Mouse (Mus musculus) liver, postnatal 0 days (tissue): ENCODE data around the gene Plcd3. TPM values are rescaled to one million over a fixed set of nuclear protein-coding genes. Genes with fewer than 3 reads are reported as not detected.
A peak's percentile ranks its signal among the peaks of the same experiment; 100 is the strongest.

ENCODE experiments used
- ATAC-seq: fragments of 200-750 bp; cut with Nextera tagmentation; 2 replicates; pipeline ENCODE4 v1.8.0; 2017; ENCODE audit warnings: mild to moderate bottlenecking, moderate library complexity
- DNase-seq: peaks from one replicate; pipeline ENCODE4 v3.0.0-alpha.2; 2016
- H3K27ac ChIP-seq: fragments of 300-500 bp; sonication (generic); 2 replicates; pipeline ENCODE4 v1.5.1; 2014; ENCODE audit warnings: antibody characterized with exemption, moderate library complexity, mild to moderate bottlenecking, low read depth
- H3K27me3 ChIP-seq: fragments of 300-500 bp; sonication (generic); 2 replicates; pipeline ENCODE4 v1.6.1; 2014; ENCODE audit warnings: low read length, control low read depth, mixed read lengths; ENCODE audit not compliant: insufficient read depth
- H3K36me3 ChIP-seq: fragments of 300-500 bp; sonication (generic); replicated peaks from 2 replicates; pipeline ENCODE4 v1.6.1; 2014; ENCODE audit warnings: mild to moderate bottlenecking, control low read depth, low read length, moderate library complexity, mixed read lengths; ENCODE audit not compliant: insufficient read depth
- H3K4me1 ChIP-seq: fragments of 300-500 bp; sonication (generic); 2 replicates; pipeline ENCODE4 v1.6.1; 2014; ENCODE audit warnings: antibody characterized with exemption, mild to moderate bottlenecking, control low read depth; ENCODE audit not compliant: insufficient read depth
- H3K4me2 ChIP-seq: fragments of 300-500 bp; sonication (generic); 2 replicates; pipeline ENCODE4 v1.6.1; 2014; ENCODE audit warnings: low read depth, mild to moderate bottlenecking, low read length, moderate library complexity, mixed read lengths
- H3K4me3 ChIP-seq: fragments of 300-500 bp; sonication (generic); 2 replicates; pipeline ENCODE4 v1.5.1; 2014; ENCODE audit warnings: low read depth, low read length
- H3K9ac ChIP-seq: fragments of 300-500 bp; sonication (generic); replicated peaks from 2 replicates; pipeline ENCODE4 v1.6.1; 2014; ENCODE audit warnings: mild to moderate bottlenecking, moderate library complexity
- H3K9me3 ChIP-seq: fragments of 300-500 bp; sonication (generic); 2 replicates; pipeline ENCODE4 v1.6.1; 2016; ENCODE audit warnings: mild to moderate bottlenecking, control low read depth, low read length, mixed read lengths
- CTCF ChIP-seq: sonication (generic); IDR thresholded peaks from 2 replicates; pipeline ENCODE4 v1.5.1; 2016; ENCODE audit warnings: antibody characterized with exemption, low read depth
- EP300 ChIP-seq: IDR thresholded peaks from 2 replicates; pipeline ENCODE4 v1.6.1; 2016; ENCODE audit warnings: antibody characterized with exemption, low read depth, mild to moderate bottlenecking
- WGBS: fragments of 180-500 bp; shearing (Covaris S2); extraction: QIAGEN DNeasy Blood & Tissue Kit; methylation state at CpG from one replicate; pipeline ENCODE4 v1.1.7; 2014; ENCODE audit not compliant: insufficient replicate concordance; 5-methylcytosine and 5-hydroxymethylcytosine counted together
- polyA plus RNA-seq: library from polyadenylated mRNA; unstranded; fragments of >200 nt; fragmentation: Nextera tagmentation; extraction: Ambion mirVana; gene quantifications from 2 replicates; pipeline ENCODE4 v1.2.1, GENCODE M21; 2015

Gene Plcd3
- 0.82 and 0.85 TPM in 2 replicates for polyA plus RNA-seq

DNA sequence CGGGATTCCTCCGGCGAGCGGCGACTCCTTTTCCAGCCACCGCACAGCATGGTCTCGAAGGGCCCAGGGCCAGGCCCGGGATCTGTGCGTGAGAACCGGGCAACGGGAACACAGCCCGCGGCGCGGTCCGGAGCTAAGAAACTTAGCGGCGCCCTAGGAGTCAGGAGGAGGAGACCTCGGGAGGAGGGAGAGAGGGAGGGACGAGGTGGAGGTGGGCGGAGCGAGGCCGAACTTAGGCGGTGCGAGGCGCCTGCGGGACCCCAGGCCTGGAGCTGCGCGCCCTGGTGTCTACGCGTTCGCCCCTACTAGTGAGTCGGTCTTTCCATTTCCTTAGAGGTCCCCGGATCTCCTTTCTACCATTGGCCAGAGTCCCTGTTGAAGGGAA is at the start of gene Plcd3, which contains the start of gene Acbd4:
Plcd3 (minus strand) TSS at position 178 of the 385 bp plus-strand sequence.
Acbd4 (plus strand) TSS at position 202 of the 385 bp plus-strand sequence.
- H3K27ac ChIP-seq, result no peak within 1 kb of the TSS
- peaks cover 49% of the 10 kb centered on the region for H3K4me1 ChIP-seq
- WGBS, result under 1% methylated on average over 34 of the region's 34 CpGs

DNA sequence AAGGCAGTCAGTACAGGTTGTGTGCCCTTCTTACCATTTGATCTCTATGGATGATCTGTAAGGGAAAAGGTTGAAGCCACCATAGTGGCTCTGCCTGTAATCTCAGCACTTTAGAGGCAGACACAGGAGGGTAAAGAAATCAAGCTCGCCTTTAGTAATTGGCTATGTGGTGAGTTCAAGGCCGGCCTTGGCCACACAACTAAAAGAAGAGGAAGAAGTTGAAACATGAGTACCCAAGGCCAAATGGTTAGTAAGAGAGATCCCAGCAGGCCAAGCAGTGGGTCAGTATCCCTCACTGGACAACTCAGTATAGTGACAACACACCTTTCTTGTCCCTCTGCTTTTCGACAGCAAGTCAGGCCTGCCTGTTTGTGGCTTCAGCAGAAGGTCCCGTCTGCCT is 48.3 kb upstream of the Plcd3 start:
- ATAC-seq (no peak), DNase-seq (no peak)
- H3K4me1 ChIP-seq, result peaks cover 8% of the 10 kb centered on the region
- no peak for TF ChIP-seq CTCF
- TF ChIP-seq EP300, result no peak
- H3K9me3 ChIP-seq, result no peaks in the 10 kb centered on the region
- H3K27me3 ChIP-seq, result no peaks in the 10 kb centered on the region
- H3K4me3 ChIP-seq, result no peak overlapping the region
- H3K27ac ChIP-seq, result no peak overlapping the region
- H3K9ac ChIP-seq, result no peak overlapping the region
- no peak overlapping the region for H3K4me2 ChIP-seq
- whole genome bisulfite sequencing, result 81% methylated on average over 4 of the region's 4 CpGs
- H3K36me3 ChIP-seq, result no peaks in the 10 kb centered on the region

More for the DNA sequence above, at the start of gene Plcd3, which contains the start of gene Acbd4:
- peaks cover 20% of the 10 kb centered on the region for H3K27me3 ChIP-seq
- H3K4me3 ChIP-seq, result peak within 1 kb of the TSS; percentile 57
- TF ChIP-seq CTCF (no peak), EP300 (no peak)
- H3K36me3 ChIP-seq, result 0 out of 2 replicates have a peak, but pooled peaks cover 5% of the 10 kb centered on the region
- ATAC-seq (no peak), DNase-seq (peak; percentile 69)
- peak within 1 kb of the TSS; percentile 86 for H3K4me2 ChIP-seq
- H3K9me3 ChIP-seq, result no peaks in the 10 kb centered on the region
- H3K9ac ChIP-seq, result peak within 1 kb of the TSS; percentile 50

DNA sequence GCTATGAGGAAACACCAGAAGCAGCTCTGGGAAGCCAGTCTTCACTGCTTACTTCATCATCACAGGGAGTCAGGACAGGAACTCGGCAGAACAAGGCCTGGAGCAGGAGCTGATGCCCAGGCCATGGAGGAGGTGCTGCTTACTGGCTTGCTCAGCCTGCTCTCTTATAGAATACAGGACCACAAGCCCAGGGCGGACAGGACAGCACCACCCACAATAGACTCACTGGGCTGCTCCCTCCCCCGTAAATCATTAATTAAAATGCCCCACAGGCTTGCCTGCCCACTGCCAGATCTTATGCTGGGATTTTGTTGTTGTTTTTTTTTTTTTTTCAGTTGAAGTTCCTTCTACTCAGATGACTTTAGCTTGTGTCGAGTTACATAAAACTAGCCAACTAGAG is 46.3 kb upstream of the Plcd3 start:
- ATAC-seq (no peak), DNase-seq (no peak)
- H3K36me3 ChIP-seq, result no peaks in the 10 kb centered on the region
- H3K4me3 ChIP-seq, result no peak overlapping the region
- H3K9ac ChIP-seq, result no peak overlapping the region
- H3K9me3 ChIP-seq, result no peaks in the 10 kb centered on the region
- H3K4me2 ChIP-seq, result no peak overlapping the region
- no peaks in the 10 kb centered on the region for H3K27me3 ChIP-seq
- H3K27ac ChIP-seq, result peak overlapping the region; percentile 64
- TF ChIP-seq EP300 (no peak), CTCF (no peak)
- peaks cover 15% of the 10 kb centered on the region for H3K4me1 ChIP-seq
- 53% methylated on average over 4 of the region's 4 CpGs for WGBS

DNA sequence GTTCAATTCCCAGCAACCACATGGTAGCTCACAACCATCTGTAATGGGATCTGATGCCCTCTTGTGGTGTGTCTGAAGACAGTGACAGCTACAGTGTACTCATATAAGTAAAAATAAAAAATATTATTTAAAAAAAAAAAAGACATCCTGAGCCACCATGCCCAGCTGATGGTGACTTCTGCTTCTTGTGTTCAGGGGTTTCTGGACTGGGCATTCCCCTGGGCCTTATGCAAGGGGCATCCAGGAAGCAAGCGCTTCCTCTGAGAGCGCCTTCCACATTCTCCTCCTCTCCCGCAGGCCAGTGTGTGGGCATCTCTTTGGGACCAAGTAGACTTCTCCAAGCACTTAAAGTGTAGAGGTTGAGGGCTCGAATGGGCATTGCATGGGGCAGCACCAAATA is 44.9 kb upstream of the Plcd3 start:
- no peak for TF ChIP-seq EP300
- TF ChIP-seq CTCF, result no peak
- H3K27ac ChIP-seq, result no peak overlapping the region
- no peaks in the 10 kb centered on the region for H3K9me3 ChIP-seq
- H3K4me2 ChIP-seq, result no peak overlapping the region
- peaks cover 23% of the 10 kb centered on the region for H3K4me1 ChIP-seq
- H3K36me3 ChIP-seq, result no peaks in the 10 kb centered on the region
- H3K27me3 ChIP-seq, result no peaks in the 10 kb centered on the region
- DNase-seq (no peak), ATAC-seq (no peak)
- no peak overlapping the region for H3K4me3 ChIP-seq
- H3K9ac ChIP-seq, result no peak overlapping the region
- WGBS, result 66% methylated on average over 4 of the region's 4 CpGs

DNA sequence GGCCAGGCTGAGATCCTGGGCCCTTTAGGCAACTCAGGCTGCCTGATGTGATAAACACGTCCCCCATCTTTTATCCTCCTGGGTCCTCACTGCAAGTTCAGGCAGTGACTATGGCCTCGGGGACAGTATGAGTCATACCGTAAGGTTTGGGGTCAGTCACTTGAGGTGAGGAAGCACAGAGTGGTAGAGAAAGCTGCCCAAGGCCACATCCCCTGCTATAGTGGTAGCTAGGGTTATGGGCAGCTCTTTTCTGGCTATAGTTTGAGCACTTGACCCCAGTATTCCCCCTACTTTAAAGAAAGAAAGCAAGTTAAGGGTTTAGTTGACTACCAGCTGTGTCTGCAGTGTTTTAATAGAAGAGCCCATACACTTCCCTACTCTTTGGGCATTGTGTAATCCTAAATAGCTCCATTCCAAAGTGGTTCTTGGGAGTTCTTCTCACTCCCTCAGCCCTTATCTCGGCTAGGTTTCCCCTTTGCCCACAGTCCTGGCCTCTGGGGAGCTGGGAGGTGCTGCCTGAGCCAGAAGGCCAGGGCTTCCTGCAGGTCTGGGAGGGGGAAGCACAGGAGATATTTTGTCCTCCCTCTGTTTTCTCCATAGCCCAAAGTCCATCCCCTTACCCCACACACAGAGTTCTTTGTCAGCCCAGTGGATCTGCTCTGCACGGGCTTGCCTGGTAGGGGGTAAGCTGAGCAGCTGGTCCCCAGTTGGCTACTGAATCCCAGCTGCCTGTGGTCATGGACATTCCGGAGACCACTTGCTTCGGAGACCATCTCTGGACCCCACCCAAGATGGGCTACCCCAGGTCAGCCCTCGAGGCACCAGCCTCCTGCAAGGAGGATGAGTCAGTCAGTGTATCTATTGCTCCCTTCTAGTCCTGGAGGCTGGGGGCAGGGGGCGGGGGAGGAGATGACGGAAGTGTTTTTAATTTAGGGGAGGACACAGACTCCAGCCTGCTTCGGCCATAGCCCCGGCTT is 43.1 kb upstream of the Plcd3 start:
- H3K4me3 ChIP-seq, result no peak overlapping the region
- 49% methylated on average over 12 of the region's 12 CpGs for WGBS
- peak; percentile 20; the same call in 1 of the 2 replicates for ATAC-seq
- H3K9ac ChIP-seq, result no peak overlapping the region
- no peak for TF ChIP-seq CTCF
- no peak for TF ChIP-seq EP300
- no peak overlapping the region for H3K4me2 ChIP-seq
- no peaks in the 10 kb centered on the region for H3K27me3 ChIP-seq
- H3K9me3 ChIP-seq, result no peaks in the 10 kb centered on the region
- H3K27ac ChIP-seq, result peak overlapping the region; percentile 39; the same call in 1 of the 2 replicates
- H3K4me1 ChIP-seq, result peaks cover 24% of the 10 kb centered on the region
- no peak for DNase-seq
- H3K36me3 ChIP-seq, result no peaks in the 10 kb centered on the region

DNA sequence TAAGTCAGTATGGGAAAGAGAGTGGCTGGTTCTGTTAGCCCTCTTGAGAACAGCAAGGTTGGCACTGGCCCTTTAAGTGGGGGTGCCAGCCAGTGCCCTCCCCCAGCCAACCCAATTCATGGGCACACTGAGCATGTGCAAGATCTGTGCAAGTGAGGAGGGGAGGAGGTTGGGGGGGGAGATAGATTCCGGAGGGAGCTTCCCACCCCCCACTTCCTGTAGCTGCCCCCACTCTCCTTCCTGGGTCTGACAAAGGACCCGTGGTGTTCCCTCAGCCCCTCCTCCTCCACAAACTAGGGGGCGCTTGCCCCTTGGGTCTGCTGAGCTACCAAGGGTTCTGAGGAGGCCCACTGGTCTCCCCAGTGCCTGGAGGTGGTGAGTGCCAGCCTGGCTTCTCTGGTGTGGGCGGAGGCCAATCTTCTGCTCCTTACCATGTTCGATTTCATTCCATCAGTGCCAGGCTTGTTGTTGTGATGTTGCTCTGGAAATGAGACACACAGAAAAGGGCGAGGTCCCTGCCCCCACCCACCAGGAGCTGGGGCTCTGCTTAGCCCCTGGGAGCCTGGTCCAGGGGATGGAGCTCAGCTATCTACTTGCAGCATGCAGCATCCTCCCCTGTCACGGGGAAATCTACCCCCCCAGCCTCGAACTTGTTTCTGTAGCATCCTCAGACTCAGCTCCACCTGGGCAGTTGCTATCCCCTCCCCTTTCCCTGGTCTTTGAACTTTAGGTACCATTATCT is 41.2 kb upstream of the Plcd3 start:
- TF ChIP-seq EP300 (no peak), CTCF (peak; percentile 21; the same call in 1 of the 2 replicates)
- Histone ChIP-seq H3K9ac (no peak overlapping the region), H3K4me1 (peaks cover 24% of the 10 kb centered on the region)

More for the DNA sequence above, 41.2 kb upstream of the Plcd3 start:
- Histone ChIP-seq H3K27me3 (no peaks in the 10 kb centered on the region), H3K27ac (peak overlapping the region; percentile 64), H3K4me3 (no peak overlapping the region), H3K36me3 (no peaks in the 10 kb centered on the region), H3K4me2 (peak overlapping the region; percentile 6; the same call in 1 of the 2 replicates), H3K9me3 (no peaks in the 10 kb centered on the region)
- 32% methylated on average over 8 of the region's 8 CpGs for WGBS
- DNase-seq (no peak), ATAC-seq (peak; percentile 37)
